Mouse (Mus musculus) neutrophil, adult 5-6 weeks (primary cell): ENCODE results near the gene Klhl29. TPM values are rescaled to one million over a fixed set of nuclear protein-coding genes. Genes with fewer than 3 reads are reported as not detected.

Experiments
- ATAC-seq: fragments of 151-379, 151-347 bp; 2 replicates; pipeline ENCODE4 v1.8.0; 2017; ENCODE audit warnings: mild to moderate bottlenecking, moderate TSS enrichment; ENCODE audit not compliant: insufficient number of reproducible peaks, poor library complexity, low FRiP score, severe bottlenecking; ENCODE audit errors: extremely low read depth
- total RNA-seq: library from RNA; stranded (forward); fragments of 200-1000 nt; gene quantifications from 2 replicates; pipeline ENCODE4 v1.2.3, GENCODE M21; 2017

Gene Klhl29
- total RNA-seq, 1 experiment from 2014 or later: 0.12 TPM

DNA sequence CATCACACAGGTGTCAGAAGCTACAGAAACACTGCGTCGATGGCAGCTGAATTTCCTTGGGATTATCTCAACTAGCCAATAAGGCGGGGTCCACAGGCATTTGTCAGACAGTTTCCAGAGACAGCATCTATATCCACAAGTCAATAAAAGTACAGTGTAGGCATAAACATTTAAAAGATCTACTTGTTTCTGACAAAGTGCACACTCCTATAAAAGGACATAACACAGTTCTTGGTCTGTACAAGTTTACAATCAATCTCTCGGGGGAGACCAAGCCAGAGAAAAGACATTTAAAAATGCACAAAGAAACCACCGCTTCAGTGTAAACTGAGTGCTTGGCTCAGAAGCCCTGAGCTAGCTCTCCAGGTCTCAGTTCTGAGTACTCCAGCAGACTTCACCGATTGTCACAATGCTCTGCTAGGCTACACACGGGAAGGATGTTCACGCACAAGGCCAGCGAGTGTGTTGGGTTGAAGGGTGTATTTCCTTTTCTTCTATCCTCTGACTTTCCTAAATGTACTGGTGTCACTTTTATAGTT, 59.4 kb downstream of the Klhl29 start:
- ATAC-seq: no peak

DNA sequence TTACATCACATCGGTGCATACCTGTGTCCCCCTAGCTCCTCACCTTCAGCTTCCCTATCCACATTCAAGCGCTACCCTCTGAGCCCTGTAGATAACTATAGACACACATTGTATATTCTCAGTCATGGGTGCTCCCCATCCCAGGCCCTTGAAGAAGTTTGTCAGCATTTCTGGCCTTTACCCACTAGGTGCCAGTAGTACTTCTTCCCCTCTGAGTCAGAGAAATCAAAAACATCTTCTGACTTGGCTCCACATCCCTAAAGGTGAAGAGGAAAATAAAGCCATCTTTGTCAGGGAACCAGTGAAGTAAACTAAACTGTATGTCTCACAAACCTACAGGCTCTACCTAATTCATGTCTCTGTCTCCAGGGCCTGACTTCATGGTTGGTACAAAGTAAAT, 67.6 kb downstream of the Klhl29 start:
- ATAC-seq: no peak

DNA sequence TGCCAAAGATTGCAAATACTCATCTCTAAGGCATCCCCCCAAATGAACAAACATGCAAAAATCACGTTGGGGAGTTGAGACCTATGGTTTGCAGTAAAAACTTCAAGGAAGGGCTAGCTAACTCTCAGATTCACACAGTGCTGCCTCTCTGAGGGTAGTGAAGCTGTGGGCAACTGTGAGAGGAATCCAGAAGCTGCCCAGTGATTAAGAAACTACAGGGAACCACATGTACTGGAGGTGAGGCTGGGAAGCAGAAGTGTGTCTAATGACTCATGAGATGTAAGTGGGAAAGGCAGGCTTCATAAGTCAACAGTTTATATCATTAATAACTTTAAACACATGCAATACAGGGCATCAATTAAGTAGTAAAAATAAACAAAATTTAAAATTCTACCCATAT, 70.0 kb downstream of the Klhl29 start:
- ATAC-seq: no peak

DNA sequence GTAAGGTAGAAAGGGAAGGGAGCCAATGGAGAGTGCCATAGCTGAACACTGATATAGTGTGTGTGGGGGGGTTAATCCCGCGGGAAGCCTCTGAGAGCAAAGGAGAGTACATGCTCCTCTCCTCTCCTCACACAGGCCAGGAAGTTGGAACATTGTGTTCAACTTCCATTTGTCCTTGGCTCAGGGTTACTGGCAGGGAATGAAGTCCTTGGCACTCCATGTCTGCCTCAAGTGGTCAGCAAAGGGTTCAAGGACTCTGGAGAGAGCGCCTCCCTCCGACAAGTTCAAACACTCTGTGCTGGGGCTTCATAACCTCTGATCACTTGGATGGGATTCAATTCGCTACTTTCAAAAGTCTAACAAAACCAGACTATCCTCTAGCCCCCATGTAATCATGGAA, 71.6 kb downstream of the Klhl29 start:
- ATAC-seq: no peak

DNA sequence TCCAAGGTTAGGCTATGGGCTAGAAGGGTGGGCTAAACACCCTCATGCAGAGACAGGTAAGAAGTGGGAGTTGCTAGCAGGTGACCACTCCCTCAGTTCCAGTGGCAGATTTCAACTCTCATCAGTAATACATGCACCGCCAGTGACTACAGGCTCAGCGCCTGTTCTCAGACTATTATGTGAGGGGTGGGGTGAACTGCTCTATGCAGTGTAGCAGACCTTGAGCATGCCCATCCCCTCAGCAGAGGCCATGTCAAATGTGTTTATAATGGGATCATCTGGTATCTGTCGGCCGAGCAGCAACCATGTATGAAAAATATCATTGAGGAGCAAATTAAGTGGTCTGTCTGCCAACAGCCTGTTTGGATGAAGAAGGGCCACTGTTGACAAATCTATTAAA, 72.4 kb downstream of the Klhl29 start:
- ATAC-seq: no peak

DNA sequence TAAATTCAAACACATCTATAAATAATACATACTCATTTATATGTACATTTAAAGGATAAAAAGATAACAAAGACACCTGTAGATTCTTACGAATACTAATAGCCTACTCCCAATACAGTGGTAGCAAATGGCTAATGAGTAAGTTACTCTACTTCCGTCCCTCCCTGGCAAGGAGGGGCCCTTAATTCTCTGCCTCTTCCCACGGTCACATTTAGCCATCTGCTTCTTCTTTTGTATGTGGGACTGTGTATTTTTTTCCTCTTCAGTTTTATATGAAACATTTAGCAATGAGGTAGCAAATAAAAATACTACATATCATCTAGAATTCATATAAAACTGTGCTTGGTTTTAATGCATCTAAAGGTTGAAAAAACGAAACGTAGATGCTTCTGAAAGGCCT, 73.6 kb downstream of the Klhl29 start:
- no peak for ATAC-seq

DNA sequence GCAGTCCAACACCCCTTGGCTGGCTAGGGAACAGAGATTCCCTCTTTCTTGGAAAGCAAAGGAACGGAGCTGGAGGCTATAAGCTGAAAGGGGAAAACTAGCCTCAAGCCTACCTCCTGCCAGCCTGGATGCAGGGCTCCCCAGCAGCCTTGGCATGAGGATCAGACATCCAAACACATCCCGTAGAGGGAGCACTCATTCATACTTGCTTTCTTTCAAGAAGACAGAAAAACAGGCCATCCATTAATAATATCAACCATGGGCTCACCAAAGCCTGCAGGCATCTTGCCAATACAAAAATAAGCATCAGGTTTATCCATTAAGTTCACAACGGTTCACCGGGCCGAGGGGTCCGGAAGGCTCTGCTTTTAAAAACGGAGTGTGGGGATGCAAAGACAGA, 79.1 kb downstream of the Klhl29 start:
- no peak for ATAC-seq

DNA sequence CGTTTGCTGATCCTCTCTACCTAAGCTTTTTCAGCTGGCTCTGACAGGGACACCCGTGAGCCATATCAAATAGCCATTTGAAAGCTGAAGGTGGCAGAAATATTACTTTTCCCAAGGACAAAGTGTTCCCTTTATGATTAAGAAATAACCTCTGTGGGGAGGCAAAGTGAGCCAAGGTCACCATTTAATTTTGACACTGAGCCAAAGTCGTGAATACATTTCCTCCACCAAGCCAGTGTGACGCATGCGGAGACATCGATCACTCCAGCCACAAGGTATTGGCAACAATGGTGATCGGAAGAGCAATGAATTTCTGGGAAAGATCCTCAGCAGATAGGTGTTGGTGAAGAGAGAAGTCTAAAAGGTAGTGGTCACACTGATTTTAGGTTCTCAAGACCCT, 83.2 kb downstream of the Klhl29 start:
- no peak for ATAC-seq

DNA sequence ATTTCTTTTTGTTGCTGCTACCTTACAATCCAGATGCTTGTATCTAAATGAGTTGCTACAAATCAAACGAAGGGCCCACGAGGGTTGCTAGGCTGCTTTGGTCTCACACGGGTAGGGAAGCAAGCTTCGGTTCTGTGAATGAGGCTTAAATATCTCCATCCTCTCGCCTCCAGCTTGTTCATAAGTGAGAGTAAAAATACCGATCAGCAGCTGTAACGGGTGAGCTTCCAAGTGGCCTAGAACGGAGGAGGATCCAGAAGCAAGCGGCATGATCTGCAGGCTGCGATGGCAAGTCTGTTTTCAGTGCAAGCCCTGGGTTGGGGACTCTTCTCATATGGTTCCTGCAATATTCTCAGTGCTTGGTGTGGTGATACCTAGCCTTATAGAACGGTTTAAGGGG, 89.9 kb downstream of the Klhl29 start:
- ATAC-seq: no peak

DNA sequence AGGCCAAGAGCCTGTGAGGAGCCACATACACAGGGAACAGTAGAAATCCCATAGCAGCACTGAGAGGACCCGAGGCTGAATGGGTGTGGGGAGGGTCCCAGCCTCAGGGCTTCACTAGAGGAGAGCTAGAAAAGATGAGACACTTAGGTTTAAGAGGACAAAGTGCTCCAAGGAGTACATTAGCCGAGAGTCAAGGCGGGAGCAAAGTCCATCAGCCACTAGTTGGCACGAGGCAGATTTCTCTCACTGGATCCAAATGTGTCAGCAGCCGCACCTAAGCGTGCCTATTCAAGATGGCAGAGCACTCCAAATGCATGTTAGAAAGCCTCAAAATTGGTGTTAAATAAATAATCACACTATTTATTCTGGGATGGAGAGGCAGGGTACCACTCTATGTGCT, 90.5 kb downstream of the Klhl29 start:
- ATAC-seq: no peak

DNA sequence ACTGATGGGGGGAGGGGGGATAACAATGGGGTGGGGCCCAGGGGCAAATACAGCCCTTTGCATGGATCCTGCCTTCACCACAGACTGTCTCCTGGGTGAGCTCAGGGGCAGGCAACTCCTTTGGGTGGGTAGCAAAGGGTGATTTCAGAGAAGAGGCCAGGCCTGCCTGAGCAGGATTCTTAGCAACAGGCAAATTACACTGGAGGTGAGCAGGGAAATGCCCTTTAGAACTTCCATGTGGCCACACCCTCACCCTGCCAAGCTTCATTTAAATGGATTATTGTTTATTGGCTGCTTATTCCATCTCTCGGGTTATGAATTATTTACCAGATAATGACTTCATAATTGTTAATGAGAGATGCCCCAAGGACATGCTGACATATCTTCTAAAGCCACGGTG, 91.8 kb downstream of the Klhl29 start:
- no peak for ATAC-seq

DNA sequence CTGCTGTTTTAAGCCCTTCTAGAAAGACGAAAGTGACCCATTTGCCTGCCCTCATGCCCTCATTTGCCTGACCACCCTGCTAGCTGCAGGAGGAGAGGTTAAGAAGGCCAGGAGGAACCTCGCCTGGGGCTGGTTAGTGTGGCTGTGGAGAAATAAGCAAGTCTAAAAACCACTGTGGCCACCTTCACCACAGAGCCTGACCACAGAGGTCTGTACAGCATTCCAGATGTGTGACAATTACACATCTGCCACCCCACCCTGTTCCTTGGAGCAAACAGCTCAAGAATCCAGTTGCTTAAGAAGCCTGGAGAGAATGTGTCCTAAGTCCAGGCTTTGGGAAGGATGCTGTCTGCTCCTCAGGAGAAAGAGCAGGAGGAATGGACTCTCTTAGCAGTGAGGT, 92.9 kb downstream of the Klhl29 start:
- no peak for ATAC-seq

DNA sequence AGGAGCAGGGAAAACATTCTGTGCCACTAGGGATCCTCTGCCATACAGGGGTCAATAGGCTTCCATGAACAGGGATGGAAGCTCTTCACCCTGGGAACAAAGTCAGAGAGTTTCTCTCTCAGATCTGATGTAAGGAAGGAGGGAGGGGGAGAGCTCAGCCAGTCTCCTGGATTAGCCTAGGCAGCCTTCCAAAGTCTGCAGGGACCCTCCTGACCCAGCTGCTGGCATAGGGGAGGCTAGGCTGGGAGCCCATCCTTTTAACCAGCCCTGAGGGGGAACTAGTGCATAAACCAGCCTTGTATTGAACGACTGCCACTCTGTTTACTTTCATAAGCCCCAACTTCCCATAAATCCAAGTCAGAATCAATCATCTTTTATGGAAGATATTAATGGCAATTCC, 95.6 kb downstream of the Klhl29 start:
- no peak for ATAC-seq

DNA sequence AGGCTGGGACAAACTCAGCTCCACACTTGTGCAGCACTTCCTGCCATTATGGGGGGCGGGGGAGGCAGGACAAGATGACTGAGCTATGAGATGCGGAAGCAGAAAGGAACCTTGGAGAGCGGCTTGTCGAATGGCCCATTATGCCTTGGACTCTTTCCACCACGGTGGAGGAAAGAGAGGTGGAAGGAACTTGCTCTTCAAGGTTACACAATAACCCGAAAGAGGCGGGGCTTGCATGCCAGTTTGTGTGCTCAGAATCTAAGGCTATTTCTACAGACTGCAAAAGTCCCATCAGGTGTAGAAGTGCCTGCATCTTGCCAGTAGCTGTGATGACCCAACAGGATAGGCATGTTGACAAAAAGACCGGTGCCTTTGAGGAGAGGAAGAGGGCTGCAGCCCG, 98.5 kb downstream of the Klhl29 start:
- no peak for ATAC-seq

DNA sequence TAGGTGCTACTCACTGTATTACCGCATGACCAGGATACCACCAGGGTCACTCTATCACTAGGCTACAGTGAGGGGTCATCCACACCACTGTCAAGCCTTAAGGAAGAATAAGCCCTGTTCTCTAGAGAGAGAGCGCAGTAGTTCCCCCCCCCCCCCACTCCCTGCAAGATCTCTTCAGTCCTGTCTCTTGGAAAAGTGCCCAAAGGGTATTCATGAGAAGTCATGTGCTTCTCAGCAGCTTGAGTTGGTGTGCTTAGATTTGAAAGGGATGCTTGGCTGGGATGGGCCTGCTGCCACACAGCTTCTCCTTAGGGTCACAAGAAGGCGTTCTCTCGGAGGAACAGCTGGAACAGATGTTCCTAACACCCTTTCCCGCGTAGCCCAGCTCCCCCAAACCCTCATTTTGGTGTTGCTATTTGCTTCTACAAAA, 100.0 kb downstream of the Klhl29 start:
- no peak for ATAC-seq

DNA sequence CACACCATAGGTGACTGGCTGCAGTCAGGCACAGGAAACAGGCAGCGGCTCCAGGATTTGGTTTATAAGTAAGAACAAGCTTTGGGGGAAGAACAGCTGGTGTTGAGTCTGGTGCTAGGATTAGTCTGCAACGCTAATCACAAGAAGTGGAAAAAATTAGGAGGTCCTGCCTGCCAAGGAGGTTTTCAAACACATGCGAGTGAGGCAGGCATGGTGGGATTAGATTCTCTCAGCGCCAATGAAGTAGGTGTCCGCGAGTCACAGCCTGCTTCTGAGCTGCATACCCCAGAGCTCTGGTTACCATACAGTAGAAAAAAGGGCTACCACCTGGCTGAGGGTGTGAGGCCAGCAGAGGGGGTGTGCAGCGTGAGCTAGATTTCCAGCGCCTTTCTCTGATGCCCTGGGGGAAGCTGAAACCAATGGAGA, 101.0 kb downstream of the Klhl29 start:
- ATAC-seq: no peak

DNA sequence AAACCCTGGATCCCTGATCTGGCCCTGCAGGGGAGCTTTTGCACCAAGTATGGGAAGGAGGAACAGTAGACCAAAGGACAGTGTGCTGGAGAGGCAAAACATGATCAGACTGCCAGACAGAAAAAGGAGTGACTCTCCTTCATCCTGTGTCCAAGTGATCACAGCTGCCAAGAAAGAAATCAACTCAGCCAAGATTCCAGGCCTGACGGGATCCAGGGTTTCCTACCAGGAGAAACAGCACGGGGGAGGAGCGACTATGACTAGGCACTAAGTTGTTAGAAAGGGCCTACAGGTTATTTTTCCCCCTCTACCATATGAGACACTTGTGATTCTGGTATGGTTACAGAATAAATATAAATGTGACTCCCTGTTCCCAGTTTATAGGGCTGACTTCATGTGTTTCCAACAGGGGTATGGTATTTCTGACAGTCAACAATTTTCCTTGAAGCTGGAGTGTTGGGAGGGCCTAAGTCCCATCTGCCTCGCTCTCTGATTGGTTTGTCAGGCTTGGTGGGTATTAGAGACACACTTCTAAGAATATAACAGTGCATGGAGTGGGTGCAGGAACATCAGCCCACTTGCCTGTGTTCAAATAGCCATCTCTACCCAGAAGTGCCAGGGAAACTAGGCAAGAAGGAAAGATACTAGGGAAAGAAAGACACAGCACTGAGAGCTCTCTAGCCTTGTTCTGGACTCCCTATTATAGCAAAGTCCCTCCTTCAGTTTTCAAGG, 102.0 kb downstream of the Klhl29 start:
- ATAC-seq: no peak

DNA sequence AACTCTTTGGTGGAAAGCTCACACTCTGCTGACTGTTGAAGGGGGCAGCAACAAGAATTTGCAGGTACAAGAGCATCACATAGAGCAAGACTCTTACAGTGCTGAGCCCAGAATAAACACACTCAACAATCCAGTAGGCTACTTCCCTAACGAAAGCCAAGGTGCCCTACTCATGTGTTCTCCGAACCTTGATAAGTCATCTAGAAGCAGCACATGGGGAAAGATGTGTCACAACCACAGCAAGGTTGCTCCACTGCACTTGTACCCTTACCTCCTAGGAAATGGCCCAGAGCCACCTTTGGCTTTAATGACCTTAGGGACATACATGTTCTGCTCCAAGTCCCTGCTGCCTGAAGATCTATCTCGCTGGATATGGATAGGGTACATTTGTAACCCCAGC, 105.0 kb downstream of the Klhl29 start:
- no peak for ATAC-seq

DNA sequence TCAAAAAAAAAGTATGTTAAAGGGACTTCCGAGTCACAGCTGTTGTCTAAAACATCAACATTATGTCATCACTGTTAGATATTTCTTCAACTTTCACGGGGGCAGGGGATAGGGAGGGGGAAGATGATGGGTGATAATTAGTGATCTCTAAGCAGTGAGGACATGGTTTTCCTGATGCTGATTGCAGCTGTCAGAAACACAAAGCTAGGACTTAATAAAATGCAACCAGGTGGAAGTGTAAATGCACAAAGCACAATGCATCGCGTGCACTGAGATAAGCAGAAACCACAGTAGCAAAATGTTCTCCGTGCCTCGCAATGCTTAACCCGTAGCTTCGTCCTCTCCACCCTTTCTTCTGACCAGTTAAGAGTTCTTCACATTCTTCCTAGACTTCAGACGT, 105.5 kb downstream of the Klhl29 start:
- ATAC-seq: no peak

DNA sequence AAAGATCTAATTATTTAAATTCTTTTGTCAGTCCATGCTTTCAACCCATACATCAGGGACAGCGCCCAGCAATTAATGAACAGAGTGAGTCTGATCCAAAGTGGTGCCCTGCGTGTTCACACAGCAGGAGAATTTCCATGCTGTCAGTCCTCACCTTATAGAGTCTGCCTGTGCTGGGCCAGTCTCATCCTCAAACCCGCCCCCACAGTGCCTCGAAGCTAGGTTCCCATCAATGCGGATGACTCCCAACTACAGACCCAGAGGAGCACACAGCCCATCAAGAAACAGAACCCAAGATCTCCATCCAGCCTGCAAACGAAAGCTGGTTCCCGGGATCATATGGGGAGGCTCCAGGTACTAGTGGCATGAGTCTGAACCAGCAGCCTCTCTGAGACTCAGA, 106.4 kb downstream of the Klhl29 start:
- ATAC-seq: no peak

DNA sequence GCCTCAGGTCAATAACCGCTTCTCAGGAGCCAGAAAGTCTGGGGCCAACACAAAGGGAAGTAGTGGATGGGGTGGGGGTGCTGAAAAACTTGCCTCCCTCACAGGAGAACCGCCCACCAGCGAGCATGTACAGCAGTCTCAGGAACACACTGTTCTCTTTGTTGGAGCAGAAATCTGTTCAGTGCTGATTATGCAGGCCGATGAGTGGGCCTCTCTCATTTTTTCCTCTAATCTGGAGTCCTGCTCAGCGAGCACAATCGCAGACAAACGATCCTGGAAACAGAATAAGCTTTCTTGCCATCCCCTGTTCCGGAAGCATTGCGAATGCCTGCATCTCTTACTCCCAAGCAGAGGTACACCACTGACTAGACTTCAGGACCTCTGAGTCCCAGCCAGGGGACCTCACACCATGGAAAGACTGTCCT, 107.3 kb downstream of the Klhl29 start:
- ATAC-seq: no peak
